Mouse (Mus musculus) gastrocnemius, postnatal 25 days (tissue): ENCODE measurements around the gene Mmp28. TPM values are rescaled to one million over a fixed set of nuclear protein-coding genes. Genes with fewer than 3 reads are reported as not detected.

Experiments used
- DNase-seq: peaks from one replicate; pipeline ENCODE4 v3.0.0; 2022
- total RNA-seq, 2 experiments: library from RNA; stranded (reverse); gene quantifications; 1 replicate in 1 of 2; 2 replicates in 1 of 2; pipeline ENCODE4 v1.2.3; 2021

The Mmp28 gene
- total RNA-seq, 2 experiments from 2014 or later, result 2.5 to 4.5 TPM

DNA sequence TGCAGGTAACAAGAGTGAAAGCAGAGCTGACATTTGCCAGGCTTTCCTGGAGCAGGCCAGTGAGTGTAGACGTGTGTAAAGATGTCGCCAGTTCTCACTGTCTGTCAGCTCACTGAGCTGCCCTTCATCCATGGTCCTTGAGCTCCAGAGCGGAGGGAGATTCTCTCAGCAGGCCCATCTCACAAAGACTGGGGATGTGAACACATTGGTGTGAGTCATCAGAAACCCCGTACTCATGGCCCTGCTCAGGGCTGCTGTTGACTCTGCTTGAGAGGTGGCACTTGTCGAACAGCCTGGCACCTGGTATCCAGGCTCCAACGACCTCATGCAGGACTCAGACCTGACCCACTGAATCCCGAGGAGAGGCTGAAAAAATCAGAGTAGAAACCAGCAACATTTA, 59.1 kb downstream of the Mmp28 start:
- no peak for DNase-seq

DNA sequence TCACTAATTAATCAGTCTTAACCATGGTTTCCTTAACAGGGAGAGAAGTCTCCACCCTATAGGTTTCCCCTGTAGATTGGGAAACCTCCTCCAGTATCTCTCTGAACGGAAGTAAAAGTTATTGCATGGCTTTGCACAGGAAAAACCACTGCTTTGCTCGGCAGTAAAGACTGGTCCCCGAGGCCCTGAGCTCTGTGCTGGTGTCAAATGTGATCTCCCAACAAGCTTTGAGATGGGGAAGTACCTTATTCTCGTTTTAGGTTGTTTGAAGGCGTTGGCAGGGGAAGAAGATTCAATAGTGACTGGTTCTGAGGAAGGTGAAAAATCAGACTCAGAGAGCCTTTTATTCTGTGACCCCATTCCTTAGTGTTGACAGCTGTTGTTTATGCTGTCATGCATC, 64.1 kb downstream of the Mmp28 start:
- DNase-seq, result no peak

GRCm38 (mm10) chr11:83397626-83398025, 65.2 kb downstream of the Mmp28 start:
- no peak for DNase-seq

DNA sequence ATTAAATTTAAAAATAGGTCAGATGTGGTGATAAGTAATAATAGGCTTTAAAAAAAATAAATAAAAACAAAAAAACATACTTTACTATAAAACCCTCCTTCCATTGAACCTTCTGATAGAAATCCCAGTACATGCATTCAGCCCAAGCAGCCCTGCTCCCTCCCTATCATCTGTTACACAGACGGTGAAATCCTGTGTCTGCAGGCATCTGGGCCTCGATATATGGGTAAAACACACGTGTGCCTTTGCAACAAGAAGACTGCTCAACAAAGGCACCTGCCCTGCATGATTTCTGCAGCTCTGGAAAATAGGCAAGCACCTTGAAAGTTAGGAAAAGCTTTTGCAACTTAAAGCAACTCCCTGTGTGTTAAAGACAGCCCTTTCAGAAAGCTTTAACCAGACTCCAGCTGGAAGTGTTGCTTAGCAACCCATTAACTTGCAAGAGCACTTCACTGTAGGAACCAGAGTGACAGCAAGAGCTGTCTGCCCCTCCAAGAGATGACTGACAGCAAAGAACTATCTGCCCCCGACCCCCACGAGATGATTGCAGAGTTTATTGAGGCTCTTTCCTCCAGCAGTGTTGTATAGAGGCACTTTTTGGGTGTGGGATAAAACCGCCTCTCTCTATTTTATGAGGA, 68.0 kb downstream of the Mmp28 start:
- no peak for DNase-seq

DNA sequence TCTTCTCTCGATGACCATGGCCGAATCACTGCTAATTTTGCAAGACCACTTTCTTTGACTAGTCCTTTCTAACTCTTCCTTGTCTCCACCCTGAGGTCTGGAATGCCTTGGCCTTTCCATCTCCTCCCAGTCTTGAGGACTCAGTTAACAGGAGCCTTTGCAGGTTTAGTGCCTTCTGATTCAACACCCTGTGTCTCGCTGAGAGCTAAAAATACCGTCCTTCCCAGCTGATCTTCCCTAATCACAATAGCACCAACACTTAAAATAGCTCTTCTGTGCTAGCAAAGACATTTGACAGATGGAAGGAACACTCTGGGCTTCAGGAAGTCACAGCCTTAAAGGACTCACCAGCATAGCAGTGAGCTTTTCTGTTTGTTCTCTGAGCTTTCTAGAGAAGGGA, 69.8 kb downstream of the Mmp28 start:
- no peak for DNase-seq

Other genes starting within 250 kb of the Mmp28 start
- not detected for gene Slfn14, start 176.3 kb downstream of the Mmp28 start, total RNA-seq
- 10 to 100 TPM; 30.1 to 32.3 TPM for gene Ap2b1, start 164.0 kb downstream of the Mmp28 start, total RNA-seq
- 10 to 100 TPM in 1 of 2 experiments, 1 to 10 TPM in 1; 9.0 to 11.9 TPM for gene Pex12, start 160.5 kb downstream of the Mmp28 start, total RNA-seq
- under 1 TPM; 0.32 to 0.59 TPM for gene Rasl10b, start 53.9 kb downstream of the Mmp28 start, total RNA-seq
- not detected for gene Gas2l2, start 33.6 kb downstream of the Mmp28 start, total RNA-seq
- gene 1700020L24Rik, start 25.4 kb downstream of the Mmp28 start, total RNA-seq, result not detected
- gene Taf15, start 10.0 kb upstream of the Mmp28 start, total RNA-seq, result 10 to 100 TPM; 20.2 to 24.3 TPM
- gene Heatr9, start 59.1 kb upstream of the Mmp28 start, total RNA-seq, result not detected
- gene Ccl5, start 67.4 kb upstream of the Mmp28 start, total RNA-seq, result not detected
- gene Ccl9, start 115.6 kb upstream of the Mmp28 start, total RNA-seq, result 1 to 10 TPM; 4.0 to 5.0 TPM
- gene Ccl6, start 130.0 kb upstream of the Mmp28 start, total RNA-seq, result 1 to 10 TPM; 4.7 to 8.4 TPM
- not detected for gene Rpl9-ps1, start 182.6 kb upstream of the Mmp28 start, total RNA-seq
- gene Ccl3, start 186.3 kb upstream of the Mmp28 start, total RNA-seq, result not detected
- not detected for gene Ccl4, start 199.5 kb upstream of the Mmp28 start, total RNA-seq
- gene Wfdc17, start 240.9 kb upstream of the Mmp28 start, total RNA-seq, result 1 to 10 TPM; 1.2 to 1.9 TPM
- gene Wfdc18, start 245.9 kb upstream of the Mmp28 start, total RNA-seq, result not detected